Mouse (Mus musculus): ENCODE data around the gene Slc9a5. TPM values are rescaled to one million over a fixed set of nuclear protein-coding genes. Genes with fewer than 3 reads are reported as not detected.

Gene Slc9a5
- polyA plus RNA-seq, 1 experiment, result 33.5 TPM

DNA sequence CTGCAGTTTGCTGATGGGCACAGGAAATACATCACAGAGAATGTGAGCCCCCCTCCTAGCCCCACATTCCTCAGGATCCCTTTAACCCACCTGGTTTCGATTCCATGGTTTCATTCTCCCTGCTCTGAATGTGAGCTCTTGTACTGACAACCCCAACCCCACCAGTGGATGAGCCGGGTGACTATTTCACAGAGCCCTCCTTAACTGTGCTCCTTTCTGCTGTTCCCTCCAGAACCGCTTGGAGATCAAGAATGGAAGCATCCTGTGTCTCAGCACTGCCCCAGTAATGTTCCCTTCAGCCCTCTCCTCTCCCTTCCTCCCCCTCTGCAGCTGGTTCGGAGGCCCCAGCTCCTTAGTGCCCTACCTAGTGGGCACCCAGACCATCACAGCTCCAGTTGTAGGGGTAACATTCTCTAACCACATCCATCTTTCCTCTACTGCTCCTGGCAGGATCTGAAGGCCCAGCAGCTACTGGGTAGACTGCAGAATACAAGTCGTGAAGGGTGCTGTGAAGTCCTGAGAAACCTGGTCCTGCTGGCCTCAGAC lies 42.4 kb upstream of the Slc9a5 start:
- TF ChIP-seq CTCF (IDR thresholded peaks at IDR 0.05; ENCODE audit: control insufficient read depth, insufficient read depth, insufficient replicate concordance, low read depth, low read length), result no peak
- TF ChIP-seq POLR2A (IDR thresholded peaks at IDR 0.05; ENCODE audit: control insufficient read depth, low read depth, low read length), result no peak
- Histone ChIP-seq H3K27me3 (ENCODE audit: control insufficient read depth, insufficient read depth, low read length) (no peaks in the 10 kb centered on the region), H3K4me1 (ENCODE audit: control insufficient read depth, insufficient read depth, low read length) (peaks cover 7% of the 10 kb centered on the region), H3K36me3 (ENCODE audit: control insufficient read depth, insufficient read depth, low read length) (peaks cover 2% of the 10 kb centered on the region; the same call in 1 of the 2 replicates), H3K4me3 (ENCODE audit: control insufficient read depth, low read depth, low read length) (no peak overlapping the region; the same call in 1 of the 2 replicates), H3K27ac (ENCODE audit: control insufficient read depth, insufficient read depth, low read depth, low read length) (no peak overlapping the region)

DNA sequence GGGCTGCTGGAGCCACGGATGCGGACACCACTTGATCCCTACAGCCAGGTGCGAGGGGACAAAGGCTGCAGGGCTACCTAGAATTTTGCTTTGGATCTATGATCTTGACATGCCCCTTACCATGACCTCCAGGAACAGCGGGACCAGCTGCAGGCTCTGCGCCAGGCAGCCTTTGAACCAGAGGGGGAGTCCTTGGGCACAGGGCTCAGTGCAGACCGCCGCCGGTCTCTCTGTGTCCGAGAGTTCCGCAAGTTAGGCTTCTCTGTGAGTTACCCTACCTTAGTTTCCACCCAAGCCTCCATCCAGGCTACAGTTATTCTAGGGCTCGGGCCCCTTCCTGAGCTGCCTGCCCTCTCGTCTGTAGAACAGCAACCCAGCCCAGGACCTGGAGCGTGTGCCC lies 41.0 kb upstream of the Slc9a5 start:
- Histone ChIP-seq H3K27ac (ENCODE audit: control insufficient read depth, insufficient read depth, low read depth, low read length) (no peak overlapping the region), H3K27me3 (ENCODE audit: control insufficient read depth, insufficient read depth, low read length) (no peaks in the 10 kb centered on the region), H3K4me1 (ENCODE audit: control insufficient read depth, insufficient read depth, low read length) (peaks cover 7% of the 10 kb centered on the region), H3K36me3 (ENCODE audit: control insufficient read depth, insufficient read depth, low read length) (no peaks in the 10 kb centered on the region; the same call in 1 of the 2 replicates), H3K4me3 (ENCODE audit: control insufficient read depth, low read depth, low read length) (no peak overlapping the region)
- no peak for TF ChIP-seq CTCF (IDR thresholded peaks at IDR 0.05; ENCODE audit: control insufficient read depth, insufficient read depth, insufficient replicate concordance, low read depth, low read length)
- no peak for TF ChIP-seq POLR2A (IDR thresholded peaks at IDR 0.05; ENCODE audit: control insufficient read depth, low read depth, low read length)

DNA sequence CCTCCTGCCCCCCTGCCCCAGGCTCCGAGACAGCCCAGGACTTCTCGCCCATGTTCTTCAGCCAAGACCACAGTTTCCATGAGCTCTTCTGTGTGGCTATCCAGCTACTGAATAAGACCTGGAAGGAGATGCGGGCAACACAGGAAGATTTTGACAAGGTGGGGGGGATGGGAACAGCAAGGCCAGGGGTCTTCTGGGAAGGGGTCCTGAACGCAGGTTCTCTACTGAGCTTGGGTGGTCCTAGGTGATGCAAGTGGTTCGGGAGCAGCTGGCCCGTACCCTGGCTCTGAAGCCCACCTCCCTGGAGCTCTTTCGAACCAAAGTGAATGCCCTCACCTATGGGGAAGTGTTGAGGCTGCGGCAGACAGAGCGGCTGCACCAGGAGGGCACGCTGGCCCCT lies 40.2 kb upstream of the Slc9a5 start:
- Histone ChIP-seq H3K27ac (ENCODE audit: control insufficient read depth, insufficient read depth, low read depth, low read length) (no peak overlapping the region), H3K4me3 (ENCODE audit: control insufficient read depth, low read depth, low read length) (no peak overlapping the region), H3K27me3 (ENCODE audit: control insufficient read depth, insufficient read depth, low read length) (no peaks in the 10 kb centered on the region), H3K4me1 (ENCODE audit: control insufficient read depth, insufficient read depth, low read length) (peaks cover 7% of the 10 kb centered on the region), H3K36me3 (ENCODE audit: control insufficient read depth, insufficient read depth, low read length) (no peaks in the 10 kb centered on the region; the same call in 1 of the 2 replicates)
- TF ChIP-seq POLR2A (IDR thresholded peaks at IDR 0.05; ENCODE audit: control insufficient read depth, low read depth, low read length), result no peak
- TF ChIP-seq CTCF (IDR thresholded peaks at IDR 0.05; ENCODE audit: control insufficient read depth, insufficient read depth, insufficient replicate concordance, low read depth, low read length), result no peak

DNA sequence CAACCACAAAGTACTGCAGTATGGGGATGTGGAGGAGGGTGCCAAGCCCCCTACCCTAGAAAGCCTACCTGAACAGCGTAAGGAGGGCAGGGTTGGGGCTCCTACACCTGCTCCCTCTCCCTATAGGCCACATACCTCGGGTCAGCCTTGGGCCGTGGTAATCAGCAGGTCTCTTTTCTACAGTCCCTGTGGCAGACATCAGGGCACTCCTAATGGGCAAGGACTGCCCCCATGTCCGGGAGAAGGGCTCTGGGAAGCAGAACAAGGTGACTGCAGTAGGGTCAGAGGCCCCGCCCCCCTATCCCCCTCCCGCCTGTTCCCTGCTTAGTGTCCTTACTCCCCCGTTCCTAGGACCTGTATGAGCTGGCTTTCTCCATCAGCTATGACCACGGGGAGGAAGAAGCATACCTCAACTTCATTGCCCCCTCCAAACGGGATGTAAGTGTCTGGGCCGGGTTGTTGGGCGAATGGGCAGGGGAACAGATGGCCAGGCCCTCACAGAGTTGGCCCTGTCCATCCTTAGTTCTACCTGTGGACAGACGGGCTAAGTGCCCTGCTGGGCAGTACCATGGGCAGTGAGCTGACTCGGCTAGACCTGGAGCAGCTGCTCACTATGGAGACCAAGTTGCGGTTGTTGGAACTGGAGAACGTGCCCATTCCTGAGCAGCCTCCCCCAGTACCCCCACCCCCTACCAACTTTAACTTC lies 39.3 kb upstream of the Slc9a5 start:
- Histone ChIP-seq H3K27me3 (ENCODE audit: control insufficient read depth, insufficient read depth, low read length) (no peaks in the 10 kb centered on the region), H3K36me3 (ENCODE audit: control insufficient read depth, insufficient read depth, low read length) (no peaks in the 10 kb centered on the region; the same call in 1 of the 2 replicates), H3K4me3 (ENCODE audit: control insufficient read depth, low read depth, low read length) (no peak overlapping the region), H3K27ac (ENCODE audit: control insufficient read depth, insufficient read depth, low read depth, low read length) (no peak overlapping the region), H3K4me1 (ENCODE audit: control insufficient read depth, insufficient read depth, low read length) (peaks cover 7% of the 10 kb centered on the region)
- TF ChIP-seq CTCF (IDR thresholded peaks at IDR 0.05; ENCODE audit: control insufficient read depth, insufficient read depth, insufficient replicate concordance, low read depth, low read length) (no peak), POLR2A (IDR thresholded peaks at IDR 0.05; ENCODE audit: control insufficient read depth, low read depth, low read length) (no peak)

DNA sequence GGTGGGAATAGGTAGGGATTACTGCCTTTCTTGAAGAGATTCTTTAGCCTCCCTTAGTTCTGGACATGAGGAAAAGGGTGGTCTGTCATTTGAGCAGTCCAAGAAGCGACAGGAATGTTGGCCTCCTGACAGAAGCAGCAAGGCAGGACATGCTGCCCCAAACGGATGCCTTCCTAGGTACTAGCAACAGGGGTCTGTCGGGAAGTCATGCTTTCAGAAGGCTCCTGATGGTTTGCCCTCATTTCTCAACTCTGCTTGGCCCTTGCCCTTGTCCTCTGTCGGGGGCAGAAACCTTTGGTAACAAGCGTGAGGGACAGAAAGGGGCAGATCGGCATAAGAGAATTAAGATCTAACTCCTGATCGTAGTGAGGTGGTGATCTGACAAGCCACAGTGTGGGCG lies 38.5 kb upstream of the Slc9a5 start:
- Histone ChIP-seq H3K36me3 (ENCODE audit: control insufficient read depth, insufficient read depth, low read length) (no peaks in the 10 kb centered on the region; the same call in 1 of the 2 replicates), H3K4me3 (ENCODE audit: control insufficient read depth, low read depth, low read length) (no peak overlapping the region), H3K4me1 (ENCODE audit: control insufficient read depth, insufficient read depth, low read length) (peaks cover 7% of the 10 kb centered on the region), H3K27me3 (ENCODE audit: control insufficient read depth, insufficient read depth, low read length) (no peaks in the 10 kb centered on the region), H3K27ac (ENCODE audit: control insufficient read depth, insufficient read depth, low read depth, low read length) (no peak overlapping the region)
- no peak for TF ChIP-seq CTCF (IDR thresholded peaks at IDR 0.05; ENCODE audit: control insufficient read depth, insufficient read depth, insufficient replicate concordance, low read depth, low read length)
- no peak for TF ChIP-seq POLR2A (IDR thresholded peaks at IDR 0.05; ENCODE audit: control insufficient read depth, low read depth, low read length)

DNA sequence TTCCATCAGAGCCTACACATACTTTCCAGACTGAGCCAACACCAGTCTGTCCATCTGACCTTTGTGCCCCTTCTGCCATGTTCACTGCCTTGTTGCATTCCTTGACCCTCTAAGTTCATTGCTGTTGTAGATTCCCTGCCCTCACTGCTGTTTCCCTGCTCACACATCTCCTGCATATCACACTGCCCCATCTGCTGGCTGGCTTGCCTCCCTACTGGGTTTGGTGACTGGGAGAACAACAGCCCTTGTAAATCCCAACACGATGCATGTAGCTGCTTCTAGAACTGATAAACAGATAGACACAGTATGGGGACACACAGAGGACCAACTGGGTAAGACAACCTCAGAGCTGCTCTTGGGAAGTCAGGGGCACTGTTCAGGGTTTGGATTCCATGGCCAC lies 36.9 kb upstream of the Slc9a5 start:
- TF ChIP-seq POLR2A (IDR thresholded peaks at IDR 0.05; ENCODE audit: control insufficient read depth, low read depth, low read length), result no peak
- no peak for TF ChIP-seq CTCF (IDR thresholded peaks at IDR 0.05; ENCODE audit: control insufficient read depth, insufficient read depth, insufficient replicate concordance, low read depth, low read length)
- H3K27ac ChIP-seq (ENCODE audit: control insufficient read depth, insufficient read depth, low read depth, low read length), result no peak overlapping the region
- H3K36me3 ChIP-seq (ENCODE audit: control insufficient read depth, insufficient read depth, low read length), result no peaks in the 10 kb centered on the region; the same call in 1 of the 2 replicates
- no peak overlapping the region for H3K4me3 ChIP-seq (ENCODE audit: control insufficient read depth, low read depth, low read length)
- no peaks in the 10 kb centered on the region for H3K27me3 ChIP-seq (ENCODE audit: control insufficient read depth, insufficient read depth, low read length)
- no peaks in the 10 kb centered on the region; the same call in 1 of the 2 replicates for H3K4me1 ChIP-seq (ENCODE audit: control insufficient read depth, insufficient read depth, low read length)

DNA sequence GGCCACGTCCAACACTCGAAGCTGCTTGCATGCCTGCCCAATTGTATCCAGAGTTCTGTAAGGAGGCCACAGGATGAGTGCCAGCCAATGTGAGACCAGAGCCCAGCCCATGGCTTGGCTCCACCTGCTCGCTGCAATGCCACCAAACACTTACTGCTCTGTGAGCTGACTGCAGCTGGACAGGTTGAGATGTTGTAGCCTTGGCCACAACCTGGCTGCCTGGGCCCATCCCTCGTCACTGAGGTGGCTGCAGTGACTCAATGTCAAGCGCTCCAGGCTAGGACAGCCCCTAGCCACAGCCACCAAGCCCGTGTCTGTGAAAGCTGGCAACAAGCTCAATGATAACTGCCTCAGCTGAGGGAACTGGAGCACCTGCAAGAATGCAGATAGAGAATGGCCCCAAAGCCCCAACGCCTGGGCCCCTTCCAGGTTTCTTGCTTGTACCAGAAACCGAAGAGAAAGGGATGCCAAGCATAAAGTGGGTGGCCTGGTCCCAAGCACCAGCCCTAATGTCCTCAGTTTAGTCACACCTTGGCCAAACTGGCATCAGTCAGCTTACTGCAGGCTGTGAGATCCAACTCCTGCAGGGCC lies 35.7 kb upstream of the Slc9a5 start:
- Histone ChIP-seq H3K4me1 (ENCODE audit: control insufficient read depth, insufficient read depth, low read length) (no peaks in the 10 kb centered on the region; the same call in 1 of the 2 replicates), H3K36me3 (ENCODE audit: control insufficient read depth, insufficient read depth, low read length) (peaks cover 2% of the 10 kb centered on the region; the same call in 1 of the 2 replicates), H3K27ac (ENCODE audit: control insufficient read depth, insufficient read depth, low read depth, low read length) (no peak overlapping the region), H3K4me3 (ENCODE audit: control insufficient read depth, low read depth, low read length) (no peak overlapping the region), H3K27me3 (ENCODE audit: control insufficient read depth, insufficient read depth, low read length) (no peaks in the 10 kb centered on the region)
- TF ChIP-seq POLR2A (IDR thresholded peaks at IDR 0.05; ENCODE audit: control insufficient read depth, low read depth, low read length) (no peak), CTCF (IDR thresholded peaks at IDR 0.05; ENCODE audit: control insufficient read depth, insufficient read depth, insufficient replicate concordance, low read depth, low read length) (no peak)
